Mouse (Mus musculus): Measurements from ENCODE around the gene Phldb2. TPM values are rescaled to one million over a fixed set of nuclear protein-coding genes. Genes with fewer than 3 reads are reported as not detected.
A peak's percentile ranks its signal among the peaks of the same experiment; 100 is the strongest.

The Phldb2 gene
- total RNA-seq, 2 experiments from 2014 or later: 4.4 to 5.4 TPM

GRCm38 (mm10) chr16:45811788-45812187, 141.6 kb downstream of the Phldb2 start:
- Histone ChIP-seq H3K27ac (no peak overlapping the region), H3K4me3 (no peak overlapping the region)
- no peak for TF ChIP-seq CTCF (conservative IDR thresholded peaks at IDR 0.05)
- DNase-seq (ENCODE audit: low spot score in 2 of 2): no peak

DNA sequence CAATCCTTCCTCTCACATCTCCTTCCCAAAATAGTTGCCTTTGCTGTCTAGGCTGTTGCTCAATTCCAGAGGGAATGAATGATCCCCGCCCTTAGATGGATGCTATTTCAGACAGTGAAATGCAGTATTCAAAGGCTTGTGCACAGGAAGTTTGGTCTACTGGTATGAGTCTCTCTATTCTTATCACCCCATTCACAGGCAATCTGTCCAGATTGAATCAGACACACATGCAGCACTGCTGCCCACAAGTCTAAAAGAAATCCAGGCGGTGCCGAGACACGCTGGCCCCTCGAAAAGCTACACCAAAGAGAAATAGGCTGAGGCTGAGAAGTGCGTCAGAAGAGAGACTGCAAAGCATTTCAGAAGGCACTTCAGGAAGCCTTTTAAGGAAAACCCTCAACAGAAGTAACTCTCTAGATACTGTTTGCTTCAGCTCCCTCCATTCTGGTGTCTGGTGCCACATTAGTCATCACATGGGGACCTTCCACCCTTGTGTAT, 142.5 kb downstream of the Phldb2 start:
- Histone ChIP-seq H3K27ac (no peak overlapping the region), H3K4me3 (no peak overlapping the region)
- no peak for DNase-seq (ENCODE audit: low spot score in 2 of 2)
- no peak for TF ChIP-seq CTCF (conservative IDR thresholded peaks at IDR 0.05)

GRCm38 (mm10) chr16:45810155-45810554, 143.2 kb downstream of the Phldb2 start:
- H3K4me3 ChIP-seq: no peak overlapping the region
- no peak overlapping the region for H3K27ac ChIP-seq
- no peak for TF ChIP-seq CTCF (conservative IDR thresholded peaks at IDR 0.05)
- no peak for DNase-seq (ENCODE audit: low spot score in 2 of 2)

DNA sequence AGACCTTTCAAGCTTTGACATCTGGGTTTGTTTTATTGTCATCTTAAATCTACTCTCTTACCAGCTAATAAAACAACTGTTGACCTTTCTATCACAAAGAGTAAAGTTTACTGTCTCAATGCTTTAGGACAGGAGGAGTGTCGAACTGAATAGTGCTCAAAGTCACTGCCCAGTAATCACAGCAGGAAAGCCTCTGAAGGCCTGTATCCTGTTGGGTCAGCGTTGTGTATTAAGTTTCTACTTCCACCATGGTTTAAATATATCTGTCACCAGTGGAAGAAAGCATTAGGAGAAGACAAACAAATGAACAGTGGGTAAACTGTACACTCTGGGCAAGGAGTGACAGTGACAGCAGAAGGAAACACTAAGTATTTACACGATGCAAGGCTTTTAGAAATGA, 148.7 kb downstream of the Phldb2 start:
- no peak for DNase-seq (ENCODE audit: low spot score in 2 of 2)
- no peak for TF ChIP-seq CTCF (conservative IDR thresholded peaks at IDR 0.05)
- H3K27ac ChIP-seq: no peak overlapping the region
- H3K4me3 ChIP-seq: no peak overlapping the region

DNA sequence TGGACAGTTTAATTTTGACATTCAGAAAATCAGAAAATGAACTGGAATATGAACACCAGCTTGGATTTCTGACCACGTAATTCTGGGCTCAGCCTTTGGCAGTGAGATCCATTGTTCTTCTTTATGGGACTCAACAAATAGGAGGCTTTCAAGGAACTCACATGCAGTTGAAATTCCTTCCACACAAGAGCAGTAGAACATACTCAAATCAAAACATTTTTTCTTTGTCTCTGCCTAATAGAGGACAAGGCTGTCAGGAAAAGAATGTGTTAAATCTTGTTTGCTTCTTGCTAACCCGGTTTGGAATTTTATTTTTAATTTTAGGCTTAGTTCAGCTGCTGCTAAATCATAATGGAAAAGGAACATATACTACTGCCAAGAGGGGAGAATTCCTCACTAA, 153.0 kb downstream of the Phldb2 start:
- Histone ChIP-seq H3K4me3 (no peak overlapping the region), H3K27ac (no peak overlapping the region)
- TF ChIP-seq CTCF (conservative IDR thresholded peaks at IDR 0.05): peak; percentile 17; the same call in 1 of the 2 replicates
- DNase-seq (ENCODE audit: low spot score in 2 of 2): no peak

DNA sequence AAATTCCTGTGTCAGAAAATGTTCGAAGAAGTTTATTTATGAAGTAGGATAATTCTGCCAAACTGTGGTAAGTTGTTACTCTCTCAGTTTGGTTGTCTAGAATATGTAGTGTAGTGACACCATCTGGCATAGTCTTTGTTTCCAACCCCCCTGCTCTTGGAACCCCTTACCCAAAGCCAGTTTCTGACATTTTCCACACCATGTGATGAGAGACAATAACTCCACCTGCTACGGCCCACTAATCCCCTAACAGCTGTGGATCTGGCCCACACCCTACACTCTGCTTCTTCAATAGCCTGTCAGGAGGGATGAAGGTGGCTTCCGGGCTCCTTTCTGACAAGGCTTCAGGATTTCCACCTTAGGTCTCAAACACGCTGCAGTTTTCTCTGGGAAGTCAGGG, 154.2 kb downstream of the Phldb2 start:
- no peak overlapping the region for H3K27ac ChIP-seq
- TF ChIP-seq CTCF (conservative IDR thresholded peaks at IDR 0.05): no peak

DNA sequence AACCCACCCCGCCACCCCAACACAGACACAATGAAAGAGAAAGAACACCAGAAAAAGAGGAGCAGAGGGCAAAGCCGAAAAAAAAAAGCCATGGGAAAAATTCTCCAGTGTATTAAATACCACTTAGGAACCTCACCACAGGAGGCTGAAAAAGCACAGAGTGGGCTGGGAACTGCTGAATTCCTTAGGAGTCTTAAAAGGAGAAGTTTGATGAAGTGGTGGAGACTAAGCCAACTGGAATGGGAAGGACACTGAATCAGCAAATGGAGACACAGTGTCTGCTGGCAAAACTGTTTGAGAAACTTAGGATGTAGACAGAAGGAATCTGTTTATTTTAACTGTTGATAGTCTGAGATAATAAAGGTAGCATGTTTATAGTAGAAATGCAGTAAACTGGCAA, 154.8 kb downstream of the Phldb2 start:
- no peak for DNase-seq (ENCODE audit: low spot score in 2 of 2)
- no peak for TF ChIP-seq CTCF (conservative IDR thresholded peaks at IDR 0.05)
- Histone ChIP-seq H3K4me3 (no peak overlapping the region), H3K27ac (no peak overlapping the region)

More for the DNA sequence above, 154.2 kb downstream of the Phldb2 start:
- no peak overlapping the region for H3K4me3 ChIP-seq
- no peak for DNase-seq (ENCODE audit: low spot score in 2 of 2)

DNA sequence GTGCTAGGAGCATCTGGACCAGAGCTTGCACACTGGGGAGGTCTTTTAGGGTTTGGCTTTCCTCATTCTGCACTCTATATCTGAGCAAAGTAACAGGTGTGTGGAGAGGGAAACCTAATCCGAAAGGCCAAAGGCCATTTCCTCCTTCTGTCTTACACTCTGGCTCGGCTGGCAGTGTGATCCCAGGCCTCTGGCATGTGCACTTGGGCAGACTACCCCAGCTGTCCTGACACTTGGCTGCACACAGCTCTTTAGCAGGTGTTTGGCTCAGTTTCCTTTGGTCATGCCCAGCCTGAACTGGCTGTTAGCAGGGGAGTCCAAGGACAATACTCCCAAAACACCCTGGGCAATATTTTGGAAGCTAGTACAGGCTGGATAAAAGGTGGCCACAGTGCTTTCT, 156.6 kb downstream of the Phldb2 start:
- no peak for DNase-seq (ENCODE audit: low spot score in 2 of 2)
- H3K27ac ChIP-seq: no peak overlapping the region
- TF ChIP-seq CTCF (conservative IDR thresholded peaks at IDR 0.05): no peak
- no peak overlapping the region for H3K4me3 ChIP-seq

- no peak for DNase-seq (ENCODE audit: low spot score in 2 of 2)
- Histone ChIP-seq H3K27ac (no peak overlapping the region), H3K4me3 (no peak overlapping the region)
- no peak for TF ChIP-seq CTCF (conservative IDR thresholded peaks at IDR 0.05)
Observed at GRCm38 (mm10) chr16:45795188-45795693, 158.2 kb downstream of the Phldb2 start.

GRCm38 (mm10) chr16:45792781-45793180, 160.6 kb downstream of the Phldb2 start:
- H3K4me3 ChIP-seq: no peak overlapping the region
- H3K27ac ChIP-seq: no peak overlapping the region
- TF ChIP-seq CTCF (conservative IDR thresholded peaks at IDR 0.05): no peak
- DNase-seq (ENCODE audit: low spot score in 2 of 2): no peak

GRCm38 (mm10) chr16:45791286-45791685, 162.1 kb downstream of the Phldb2 start:
- H3K27ac ChIP-seq: no peak overlapping the region
- no peak overlapping the region for H3K4me3 ChIP-seq
- no peak for TF ChIP-seq CTCF (conservative IDR thresholded peaks at IDR 0.05)
- DNase-seq (ENCODE audit: low spot score in 2 of 2): no peak

- Histone ChIP-seq H3K4me3 (no peak overlapping the region), H3K27ac (no peak overlapping the region)
- DNase-seq (ENCODE audit: low spot score in 2 of 2): no peak
- TF ChIP-seq CTCF (conservative IDR thresholded peaks at IDR 0.05): no peak
Observed at GRCm38 (mm10) chr16:45789311-45789710, 164.1 kb downstream of the Phldb2 start.

- no peak overlapping the region for H3K4me3 ChIP-seq
- no peak for DNase-seq (ENCODE audit: low spot score in 2 of 2)
- no peak for TF ChIP-seq CTCF (conservative IDR thresholded peaks at IDR 0.05)
- no peak overlapping the region for H3K27ac ChIP-seq
Observed at GRCm38 (mm10) chr16:45787650-45788049, 165.7 kb downstream of the Phldb2 start.

DNA sequence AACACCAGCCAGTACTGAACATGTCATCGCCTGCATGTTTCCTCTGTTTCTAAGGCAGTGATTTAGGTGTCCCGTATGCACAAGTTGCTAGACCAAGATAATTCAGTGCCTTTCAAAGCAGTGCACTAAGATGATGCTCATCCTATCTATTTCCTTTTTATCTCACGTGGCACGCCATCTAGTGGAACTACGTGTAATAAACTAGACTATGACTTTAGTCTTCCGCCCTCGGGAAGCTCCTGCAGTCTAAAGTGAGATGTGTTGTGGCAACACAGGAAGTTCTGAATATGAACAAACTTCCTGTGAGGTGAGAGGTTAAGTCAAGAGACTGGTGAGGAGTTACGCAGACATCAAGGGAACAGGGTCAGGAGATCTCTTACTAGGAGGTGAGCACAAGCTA, 166.8 kb downstream of the Phldb2 start:
- TF ChIP-seq CTCF (conservative IDR thresholded peaks at IDR 0.05): peak; percentile 68
- no peak for DNase-seq (ENCODE audit: low spot score in 2 of 2)
- H3K27ac ChIP-seq: no peak overlapping the region
- no peak overlapping the region for H3K4me3 ChIP-seq

DNA sequence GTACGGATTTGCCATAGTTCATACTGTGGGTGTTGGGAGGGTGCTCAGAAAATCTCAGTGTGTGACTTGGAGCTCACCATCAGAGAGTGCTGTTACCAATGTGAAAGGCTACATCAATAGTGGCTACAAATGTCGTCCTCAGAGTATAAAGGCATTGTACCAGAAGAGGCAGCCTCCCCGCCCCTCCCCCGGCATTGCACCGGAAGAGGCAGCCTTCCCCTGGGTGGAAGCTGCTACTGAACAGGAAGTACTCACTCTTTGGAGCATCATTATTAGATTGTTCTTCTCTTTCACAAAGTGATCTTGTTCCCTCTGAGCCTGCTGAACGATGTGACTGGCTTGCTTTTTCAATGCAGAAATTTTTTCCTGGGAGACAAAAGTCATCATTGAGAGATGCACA, 173.4 kb downstream of the Phldb2 start:
- no peak for DNase-seq (ENCODE audit: low spot score in 2 of 2)
- Histone ChIP-seq H3K4me3 (no peak overlapping the region), H3K27ac (no peak overlapping the region)
- TF ChIP-seq CTCF (conservative IDR thresholded peaks at IDR 0.05): no peak
